Mouse (Mus musculus) adrenal gland, postnatal 36 days (tissue): ENCODE measurements around the gene Cmah. TPM values are rescaled to one million over a fixed set of nuclear protein-coding genes. Genes with fewer than 3 reads are reported as not detected.

Source experiments
- DNase-seq, 2 experiments: peaks; one replicate each; pipeline ENCODE4 v3.0.0; 2021; ENCODE audit warnings: mixed read lengths in 1 of 2
- total RNA-seq, 2 experiments: library from RNA; stranded (reverse); gene quantifications; 2 replicates each; pipeline ENCODE4 v1.2.3; 2021

Gene Cmah
- total RNA-seq, 2 experiments from 2014 or later = 1.3 to 3.5 TPM

DNA sequence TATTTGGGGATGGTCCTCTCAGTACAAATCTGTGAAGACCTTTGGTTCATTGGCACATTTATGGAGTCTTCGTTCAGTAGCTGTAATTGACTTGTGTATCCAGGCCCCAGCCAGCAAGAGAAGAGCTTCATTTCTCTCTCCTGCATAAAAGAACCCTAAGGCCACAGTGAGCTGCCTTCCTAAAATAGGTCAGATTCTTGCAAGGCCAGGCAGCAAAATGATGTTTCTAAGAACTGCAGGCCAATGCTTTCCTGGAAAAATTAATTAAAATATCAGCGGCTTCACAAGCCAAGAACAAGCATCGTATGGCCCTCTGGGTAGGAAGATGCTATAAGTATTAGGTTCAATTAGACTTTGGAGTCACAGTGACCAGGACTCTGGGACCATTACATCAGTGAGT, 156.5 kb downstream of the Cmah start:
- DNase-seq = no peak

DNA sequence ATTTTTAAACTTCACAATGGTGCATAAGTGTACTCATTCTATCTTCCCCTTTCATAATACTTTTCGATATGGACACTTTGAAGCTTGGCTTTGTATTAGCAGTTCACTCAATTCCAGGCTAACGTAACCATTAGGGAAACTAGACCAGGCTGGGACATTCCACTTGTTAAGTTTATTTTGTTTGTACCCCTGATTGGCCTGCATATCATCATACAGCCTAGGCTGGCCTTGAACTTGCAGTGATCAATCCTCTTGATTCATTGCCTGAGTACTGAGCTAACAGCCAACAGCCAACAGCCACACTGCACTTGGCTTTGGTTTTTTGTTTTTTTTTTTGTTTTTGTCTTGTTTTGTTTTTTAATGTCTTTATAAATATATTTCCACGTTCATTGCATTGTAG, 157.6 kb downstream of the Cmah start:
- DNase-seq = no peak

DNA sequence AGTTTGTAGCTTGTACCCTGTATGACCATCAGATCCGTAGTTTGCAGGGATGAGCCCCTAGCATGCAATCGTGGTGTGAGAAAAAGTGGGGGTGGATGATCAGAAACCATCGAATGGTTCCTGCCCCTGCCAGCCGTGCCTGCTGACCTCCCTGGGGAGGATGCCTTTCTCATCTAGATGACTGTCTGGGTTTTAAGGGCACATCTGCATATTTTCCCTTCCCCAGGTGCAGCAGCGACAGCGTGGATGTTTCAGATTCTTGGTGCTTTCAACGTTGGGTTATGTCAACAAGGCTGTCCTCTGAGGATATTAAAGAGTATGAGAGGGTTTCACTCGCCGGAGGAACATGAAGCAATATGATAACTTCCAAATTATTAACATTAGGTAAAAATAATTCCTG, 158.8 kb downstream of the Cmah start:
- DNase-seq = no peak

DNA sequence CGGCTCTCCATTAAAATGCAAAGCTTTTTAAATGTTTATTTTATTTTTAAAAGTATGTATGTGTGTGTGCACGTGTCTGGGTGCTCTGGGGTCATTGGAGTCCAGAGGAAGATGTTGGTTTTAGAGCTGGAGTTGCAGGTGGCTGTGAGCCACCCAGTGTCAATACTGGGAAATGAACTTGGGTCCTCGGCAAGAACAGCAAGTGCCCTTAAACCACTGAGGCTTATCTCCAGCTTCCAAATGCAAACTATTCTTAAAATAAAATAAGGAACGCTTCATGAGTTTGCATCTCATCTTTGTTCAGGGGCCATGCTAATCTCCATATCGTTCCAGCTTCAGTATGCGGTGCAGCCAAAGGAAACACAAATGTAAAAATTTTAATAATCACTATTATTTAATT, 159.2 kb downstream of the Cmah start:
- no peak for DNase-seq

DNA sequence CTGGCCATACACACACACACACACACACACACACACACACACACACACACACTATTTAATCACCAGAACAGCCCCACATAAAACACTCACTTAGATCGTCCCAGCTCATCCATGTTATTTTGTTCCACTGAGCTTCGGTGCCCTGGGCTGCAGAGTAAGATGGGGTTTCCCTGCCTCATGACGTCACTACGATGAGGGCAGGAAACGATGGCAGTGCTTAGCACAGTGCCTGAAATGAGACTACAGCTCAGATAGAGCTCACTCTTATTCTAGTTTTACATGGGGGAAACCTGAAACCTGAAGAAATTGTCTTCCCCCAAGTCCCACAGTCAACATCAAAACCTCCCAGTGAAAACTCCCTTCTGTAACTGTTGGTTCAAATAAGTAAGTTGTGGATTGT, 159.9 kb downstream of the Cmah start:
- no peak for DNase-seq

DNA sequence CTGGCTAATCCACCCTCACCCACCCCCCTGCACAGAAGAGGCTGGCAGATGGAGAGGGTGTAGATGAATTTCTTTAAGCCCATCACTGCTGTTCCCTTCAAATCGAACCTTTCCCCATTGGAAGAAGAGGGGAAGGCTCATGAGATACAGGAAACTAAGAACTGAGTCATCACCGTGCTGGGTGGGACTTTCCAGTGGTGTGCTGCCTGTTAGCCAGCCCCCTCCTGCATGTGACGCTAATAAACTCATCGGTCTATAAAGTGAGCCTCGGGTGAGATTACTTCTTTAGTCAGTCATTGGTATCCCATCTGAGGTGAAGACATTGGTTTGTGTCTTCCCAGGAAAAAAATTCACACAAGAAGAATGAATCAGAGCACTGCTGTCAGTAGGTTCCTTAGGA, 160.3 kb downstream of the Cmah start:
- no peak for DNase-seq

DNA sequence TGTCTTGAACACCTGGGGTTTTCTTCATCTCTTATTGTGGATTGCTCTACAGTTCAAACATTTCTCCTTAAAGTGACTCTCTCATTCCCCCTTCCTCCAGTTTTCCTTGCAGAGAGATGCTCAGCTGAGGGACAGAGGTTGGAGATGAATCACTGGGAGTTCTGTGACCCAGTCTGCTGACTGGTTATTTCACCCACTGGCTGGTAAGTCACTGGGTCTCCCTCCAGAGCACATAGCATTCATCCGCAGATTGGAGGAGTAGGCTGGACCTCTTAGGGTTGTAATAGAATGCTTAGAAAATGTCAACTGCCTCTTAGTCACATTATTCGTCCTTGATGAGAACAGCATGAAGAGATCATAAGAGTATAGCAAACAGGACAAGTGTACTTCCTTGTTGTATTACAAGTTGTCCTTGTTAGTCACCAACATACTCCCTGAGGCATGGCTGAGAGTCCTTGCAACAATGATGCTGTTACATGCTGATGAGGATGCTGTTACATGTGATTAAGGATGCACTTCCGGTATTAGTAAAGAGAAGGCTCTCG, 161.4 kb downstream of the Cmah start:
- peak; percentile 10 to 11 for DNase-seq

DNA sequence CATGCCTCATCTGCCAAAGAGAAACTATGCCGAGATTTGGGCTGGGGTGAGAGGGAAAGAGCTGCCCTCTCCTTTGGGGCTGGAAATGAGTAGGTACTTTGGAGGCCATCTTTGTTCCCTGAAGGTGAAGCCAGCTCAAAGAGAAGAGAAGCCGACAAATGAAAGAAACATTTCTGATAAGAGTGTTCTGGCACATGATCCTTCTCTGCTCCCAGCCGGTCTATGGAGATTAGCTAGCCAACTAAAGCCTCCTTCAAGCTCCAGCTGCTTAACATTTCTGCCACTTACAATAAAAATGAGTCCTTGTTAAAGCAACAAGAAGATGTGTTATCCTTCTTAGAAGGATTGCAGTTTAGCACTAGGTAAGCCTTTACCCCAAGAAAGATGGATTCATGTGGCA, 162.3 kb downstream of the Cmah start:
- no peak for DNase-seq

DNA sequence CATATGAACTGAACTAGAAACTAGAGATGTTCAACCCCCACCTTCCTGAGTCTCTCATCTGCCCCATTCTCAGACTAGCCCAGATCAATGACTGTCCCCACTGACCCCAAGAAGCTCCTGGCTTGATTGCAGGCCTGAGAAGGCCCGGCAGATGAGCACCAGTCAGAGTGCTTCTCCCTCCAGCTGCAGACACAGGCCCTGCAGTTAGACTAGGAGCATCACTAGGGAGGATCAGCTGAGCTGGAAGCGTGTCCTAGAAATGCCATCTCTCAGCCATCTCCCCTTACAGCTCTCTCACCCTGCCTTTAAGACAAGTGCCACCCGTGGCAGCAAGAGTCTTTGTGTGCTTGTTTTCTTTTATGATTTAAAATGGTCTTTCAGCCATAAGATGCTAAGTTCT, 162.8 kb downstream of the Cmah start:
- no peak for DNase-seq

DNA sequence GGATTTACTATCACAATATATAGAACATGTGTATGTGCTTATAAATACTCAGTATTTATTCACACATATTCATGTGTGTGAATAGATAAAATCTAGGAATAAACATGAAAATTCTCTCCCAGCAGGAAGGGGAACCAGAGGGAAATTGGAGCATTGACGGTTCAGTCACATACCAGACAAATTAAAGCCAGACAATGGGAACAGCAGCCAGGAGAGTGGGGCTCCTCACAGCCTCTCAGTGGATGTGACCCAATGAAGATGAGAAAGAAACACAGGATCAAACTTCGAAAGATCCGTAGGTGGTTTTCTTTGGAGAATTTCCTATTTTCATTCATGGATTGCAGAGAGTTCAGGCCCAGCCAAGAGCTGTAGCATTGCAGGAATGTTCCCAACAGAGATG, 163.9 kb downstream of the Cmah start:
- no peak for DNase-seq

DNA sequence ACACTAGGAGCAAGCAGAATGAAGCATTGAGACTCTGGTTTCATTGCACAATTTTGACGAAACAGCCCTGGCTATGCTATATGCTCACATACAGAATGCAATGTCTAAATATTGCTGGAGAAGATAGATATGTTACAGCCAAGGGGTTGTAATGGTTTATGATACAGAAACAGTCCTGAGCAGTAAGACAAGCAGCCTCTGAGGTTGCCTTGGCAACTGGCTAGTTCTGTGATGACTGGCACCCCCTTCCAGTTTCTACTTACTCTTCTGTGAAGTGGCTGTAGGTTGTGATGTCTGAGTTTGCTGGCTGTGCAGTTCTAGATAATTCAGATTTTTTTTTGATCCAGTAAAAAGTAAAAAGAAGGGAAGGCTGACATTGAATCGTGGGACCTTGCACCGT, 166.6 kb downstream of the Cmah start:
- DNase-seq = no peak

DNA sequence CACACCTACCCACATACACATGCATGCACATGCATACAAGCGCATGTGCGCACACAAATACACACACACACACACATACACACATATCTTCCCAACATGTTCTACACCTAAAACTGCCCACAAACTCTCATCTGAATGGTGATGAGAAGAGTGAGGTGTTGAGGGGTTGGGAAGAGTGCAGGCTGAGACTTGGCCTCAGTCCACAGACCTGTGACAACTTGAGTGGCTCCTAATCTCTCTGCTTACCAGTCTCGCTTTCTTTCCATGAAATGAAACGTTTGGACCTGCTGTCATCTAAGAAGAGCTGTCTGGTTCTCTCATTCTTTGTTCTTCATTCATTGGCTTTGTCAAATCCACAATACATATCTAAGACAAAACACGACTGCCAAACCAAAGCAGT, 169.1 kb downstream of the Cmah start:
- no peak for DNase-seq

DNA sequence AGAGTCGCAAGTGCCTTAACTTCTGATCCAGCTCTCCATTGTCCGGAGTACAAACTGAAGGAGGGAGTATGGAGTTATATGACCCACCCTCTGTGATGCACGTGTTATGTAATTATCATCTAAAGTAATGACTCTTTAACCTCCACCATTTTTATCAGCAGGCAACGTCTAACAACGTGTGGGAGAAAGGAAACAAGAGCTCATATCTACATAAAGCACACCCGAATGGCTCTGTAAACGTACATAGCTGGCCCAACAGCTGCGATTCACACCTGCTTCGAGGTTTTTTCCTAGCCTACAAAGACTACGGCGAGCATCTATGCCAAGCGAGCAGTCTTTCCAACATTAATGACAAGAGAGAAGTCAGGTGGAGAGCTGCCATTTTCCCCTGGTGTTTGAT, 169.8 kb downstream of the Cmah start:
- no peak for DNase-seq

DNA sequence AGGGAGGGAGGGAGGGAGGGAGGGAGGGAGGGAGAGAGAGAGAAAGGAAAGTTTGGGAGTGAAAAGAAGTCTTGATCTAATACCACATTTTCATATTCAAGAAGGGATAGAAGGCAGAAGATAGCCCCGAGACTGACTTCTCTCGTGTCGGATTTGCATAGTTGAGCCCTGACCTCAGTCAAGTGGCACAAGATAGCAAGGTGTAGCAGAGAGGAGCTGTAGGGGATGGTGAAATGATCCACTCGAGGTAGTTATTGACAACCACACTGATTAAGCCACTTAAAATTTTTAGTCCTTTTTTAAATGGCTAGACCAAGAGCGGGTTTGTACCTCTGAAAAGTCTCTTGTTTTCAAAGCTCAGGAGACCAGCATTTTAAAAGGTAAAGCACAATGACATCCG, 171.1 kb downstream of the Cmah start:
- DNase-seq = no peak

DNA sequence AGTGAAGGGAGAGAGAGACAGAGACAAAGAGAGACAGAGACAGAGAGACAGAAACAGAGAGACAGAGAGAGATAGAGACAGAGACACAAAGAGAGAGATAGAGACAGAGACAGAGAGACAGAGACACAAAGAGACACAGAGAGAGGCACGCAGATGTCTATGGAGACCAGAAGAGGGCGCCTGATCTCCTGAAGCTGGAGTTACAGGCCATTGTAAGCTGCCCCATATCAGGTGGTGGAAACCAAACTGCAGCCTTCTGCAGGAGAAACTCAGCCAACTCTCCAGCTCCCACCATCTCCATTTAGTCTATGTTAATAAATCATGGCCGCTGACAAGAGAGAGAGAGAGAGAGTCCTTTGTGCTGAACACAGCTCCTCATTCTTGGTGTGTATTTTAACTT, 172.3 kb downstream of the Cmah start:
- DNase-seq = peak in 1 of 2 experiments; percentile 39

DNA sequence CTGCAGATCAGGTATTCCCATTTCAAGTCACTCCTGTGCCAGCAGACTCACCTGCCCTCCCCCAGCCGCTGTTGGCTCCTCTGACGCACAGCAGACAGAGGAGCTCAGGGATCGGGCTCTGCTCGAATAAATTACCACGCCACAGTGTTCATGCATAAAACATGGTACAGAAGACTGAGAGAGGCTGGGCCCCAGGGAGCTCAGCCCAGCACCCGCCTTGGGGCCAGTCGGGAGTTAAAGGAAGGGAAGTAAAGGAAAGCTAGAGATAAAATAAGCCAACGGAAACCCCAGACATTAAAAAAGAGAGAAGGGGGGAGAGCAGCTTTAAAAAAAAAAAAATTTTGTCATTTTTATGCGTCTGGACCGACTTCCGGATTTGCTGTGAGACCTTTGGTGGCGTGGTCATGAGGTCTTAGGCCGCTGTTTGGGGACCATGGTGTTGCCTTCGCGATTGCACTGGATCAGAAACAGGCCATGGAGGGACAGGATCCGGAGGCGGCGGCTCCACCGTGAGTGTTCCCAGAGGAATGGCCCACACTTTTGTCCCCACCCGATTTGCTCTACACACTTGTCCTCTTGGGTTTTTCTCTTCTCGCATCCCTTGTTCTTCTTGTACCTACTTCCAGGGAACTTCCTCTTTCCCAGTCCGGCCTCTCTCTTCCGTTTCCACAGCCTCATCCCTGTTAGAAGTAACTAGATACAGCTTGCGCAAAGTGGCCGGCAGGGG, 174.1 kb downstream of the Cmah start:
- no peak for DNase-seq

DNA sequence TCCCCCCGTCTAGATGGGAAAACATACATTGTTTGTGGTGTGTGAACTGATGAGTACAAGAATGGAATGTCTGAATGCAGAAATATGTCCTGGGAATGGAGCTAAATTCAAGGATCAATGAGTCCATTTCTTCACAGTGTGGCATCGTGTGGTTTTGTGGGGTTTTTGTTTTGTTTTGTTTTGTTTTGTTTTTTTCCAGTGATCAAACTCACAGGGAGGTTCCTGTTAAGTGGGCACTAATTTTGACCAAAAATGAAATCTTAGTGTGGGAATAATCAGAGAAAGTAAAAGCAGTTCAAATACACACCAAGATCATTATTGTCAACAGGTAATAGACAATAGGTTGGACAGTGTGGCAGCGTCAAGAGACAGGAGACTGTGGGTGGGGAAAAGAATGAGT, 174.7 kb downstream of the Cmah start:
- DNase-seq = no peak

DNA sequence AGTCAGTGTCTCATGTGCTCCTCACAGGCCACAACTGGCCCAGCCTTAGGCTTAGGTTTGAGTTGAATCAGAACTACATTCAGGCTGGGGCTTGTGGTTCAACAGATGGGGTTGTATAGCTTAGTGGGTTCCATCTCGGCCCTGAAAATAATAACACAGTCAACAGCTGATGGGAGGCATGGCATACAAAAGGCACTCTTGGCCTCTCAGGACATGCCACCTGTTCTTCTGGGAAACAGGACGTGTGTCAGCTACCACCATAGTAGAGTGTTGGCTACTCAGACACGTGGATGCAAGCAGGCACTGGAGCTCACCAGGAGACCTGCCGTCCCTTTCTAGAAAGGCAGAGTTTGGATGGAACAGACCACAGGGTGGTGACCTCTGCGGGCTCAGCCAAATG, 178.6 kb downstream of the Cmah start:
- DNase-seq = no peak

DNA sequence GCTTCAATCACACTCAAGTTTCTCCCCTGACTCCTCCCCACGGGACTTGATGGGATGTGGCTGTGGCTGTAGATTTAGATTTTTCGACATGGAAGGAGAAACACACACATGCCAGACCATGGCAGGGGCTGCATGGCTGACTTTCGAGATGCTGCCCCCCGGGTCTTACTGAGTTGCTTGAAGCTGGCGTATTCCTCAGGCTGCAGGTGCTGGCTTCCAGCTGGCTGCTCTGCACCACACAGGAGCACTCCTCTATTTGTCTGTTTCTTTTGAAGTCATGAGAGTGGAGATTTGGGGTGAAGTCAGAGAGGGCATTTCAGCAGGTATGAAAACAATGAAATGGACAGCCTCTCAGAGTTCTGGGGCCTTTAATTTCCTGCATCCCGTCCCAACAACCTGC, 180.0 kb downstream of the Cmah start:
- no peak for DNase-seq

DNA sequence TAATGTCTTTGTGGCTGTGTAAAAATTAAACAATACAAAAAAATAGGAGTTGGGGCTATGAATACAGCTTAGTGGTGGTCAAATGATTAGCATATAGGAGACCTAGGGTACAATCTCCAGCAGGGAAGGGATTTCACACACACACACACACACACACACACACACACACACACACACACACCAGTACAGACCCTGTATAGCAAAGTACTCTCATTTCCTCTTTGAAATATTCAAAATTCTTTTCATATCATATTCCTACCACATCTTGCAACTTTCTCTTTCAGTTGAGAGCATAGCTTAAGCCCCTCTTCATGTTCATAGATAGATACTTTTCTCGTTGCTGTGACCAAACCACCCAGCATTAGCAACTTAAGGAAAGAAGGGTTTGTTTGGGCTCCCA, 181.7 kb downstream of the Cmah start:
- no peak for DNase-seq

DNA sequence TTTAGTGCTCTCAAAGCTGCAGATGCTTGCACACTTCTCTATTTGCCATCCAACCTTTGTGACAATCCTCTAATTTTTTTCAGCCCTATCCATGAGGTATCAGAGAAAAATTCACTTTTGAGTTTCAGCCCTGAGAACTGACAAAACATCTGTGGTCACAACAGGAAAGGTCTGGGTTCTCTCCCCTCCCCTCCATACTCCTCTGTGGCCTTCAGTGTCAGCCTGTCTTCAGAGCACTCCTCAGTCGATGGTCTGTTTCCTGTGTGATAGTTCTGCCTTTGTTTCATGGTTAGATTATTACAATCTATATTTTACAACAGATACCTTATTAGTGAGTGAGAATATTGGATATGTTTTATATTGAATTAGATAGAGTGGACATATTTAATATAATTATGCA, 184.2 kb downstream of the Cmah start:
- no peak for DNase-seq

DNA sequence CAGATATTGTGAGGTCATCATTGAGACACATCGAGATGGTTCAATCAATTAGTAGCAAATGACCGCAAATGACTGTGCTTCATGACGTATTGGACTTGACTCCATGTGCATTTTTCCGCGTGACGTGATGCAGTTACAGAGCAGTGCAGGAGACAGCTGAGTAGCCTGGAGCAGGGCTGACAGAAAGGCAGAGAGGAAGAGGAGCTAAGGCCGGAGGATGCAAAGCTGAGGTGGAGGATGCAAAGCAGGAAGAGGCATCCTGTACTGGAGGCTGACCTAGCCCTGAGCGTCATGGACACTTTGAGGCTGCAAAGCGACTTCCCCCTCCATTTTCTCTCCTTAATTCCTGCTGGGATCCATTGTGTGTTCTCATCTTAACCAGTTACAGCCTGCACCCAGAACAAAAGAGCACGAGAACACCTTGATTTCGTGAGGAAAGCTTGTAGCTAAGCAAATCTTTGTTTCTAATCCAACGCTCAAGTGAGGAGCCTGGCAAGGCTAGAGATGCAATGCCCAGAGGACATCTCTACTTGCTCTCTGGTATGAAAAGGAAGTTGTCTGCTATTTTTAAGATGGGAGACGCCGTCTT, 184.8 kb downstream of the Cmah start:
- DNase-seq = no peak

DNA sequence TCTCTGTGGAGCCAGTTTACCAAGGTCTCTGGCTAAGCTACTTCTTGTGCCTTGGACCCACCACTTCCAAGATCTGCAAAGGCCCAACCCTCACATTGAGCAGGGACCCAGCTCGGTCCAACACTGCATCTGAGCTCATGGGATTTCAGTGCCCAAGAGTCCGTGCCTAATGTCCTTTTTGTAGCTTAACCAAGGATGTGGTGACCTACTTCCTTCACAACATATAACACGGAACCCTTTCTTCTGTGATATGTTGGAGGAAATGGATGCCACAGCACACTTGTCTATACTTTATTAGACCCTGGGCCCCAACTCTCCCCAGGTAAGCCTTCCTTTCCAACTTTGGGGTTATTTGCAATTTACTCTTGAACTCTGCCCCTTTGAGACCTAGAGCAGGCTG, 186.5 kb downstream of the Cmah start:
- DNase-seq = no peak

DNA sequence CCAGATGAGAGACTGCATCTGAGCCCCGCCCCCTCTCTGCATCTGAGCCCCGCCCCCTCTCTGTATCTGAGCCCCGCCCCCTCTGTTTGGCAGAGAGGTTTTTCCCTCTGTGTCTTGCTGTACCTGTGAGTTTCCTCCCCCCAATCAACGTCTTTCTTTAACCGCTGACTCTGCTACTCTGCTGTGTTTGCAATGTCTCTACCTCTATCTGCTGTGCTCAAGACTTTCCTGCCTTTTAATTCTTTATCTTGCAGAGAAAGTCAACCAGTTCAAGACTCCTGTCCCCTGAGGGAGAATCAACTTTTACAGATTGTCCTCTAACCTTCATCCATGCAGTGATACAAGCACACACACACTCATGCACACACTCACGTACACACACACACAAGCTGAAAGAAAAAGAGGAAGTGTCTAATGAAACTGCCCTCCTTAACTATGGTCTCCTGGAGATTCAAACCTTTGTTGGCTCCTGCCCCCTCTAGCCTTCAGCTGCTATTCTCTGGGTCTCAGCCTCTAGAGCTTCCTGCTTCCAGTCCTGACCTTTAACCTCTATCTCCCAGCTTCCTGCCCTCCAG, 188.0 kb downstream of the Cmah start:
- DNase-seq = no peak
